Mouse (Mus musculus): ENCODE data around the gene Plcb1. TPM values are rescaled to one million over a fixed set of nuclear protein-coding genes. Genes with fewer than 3 reads are reported as not detected.

Plcb1 gene
- polyA plus RNA-seq, 1 experiment = 0.46 TPM

DNA sequence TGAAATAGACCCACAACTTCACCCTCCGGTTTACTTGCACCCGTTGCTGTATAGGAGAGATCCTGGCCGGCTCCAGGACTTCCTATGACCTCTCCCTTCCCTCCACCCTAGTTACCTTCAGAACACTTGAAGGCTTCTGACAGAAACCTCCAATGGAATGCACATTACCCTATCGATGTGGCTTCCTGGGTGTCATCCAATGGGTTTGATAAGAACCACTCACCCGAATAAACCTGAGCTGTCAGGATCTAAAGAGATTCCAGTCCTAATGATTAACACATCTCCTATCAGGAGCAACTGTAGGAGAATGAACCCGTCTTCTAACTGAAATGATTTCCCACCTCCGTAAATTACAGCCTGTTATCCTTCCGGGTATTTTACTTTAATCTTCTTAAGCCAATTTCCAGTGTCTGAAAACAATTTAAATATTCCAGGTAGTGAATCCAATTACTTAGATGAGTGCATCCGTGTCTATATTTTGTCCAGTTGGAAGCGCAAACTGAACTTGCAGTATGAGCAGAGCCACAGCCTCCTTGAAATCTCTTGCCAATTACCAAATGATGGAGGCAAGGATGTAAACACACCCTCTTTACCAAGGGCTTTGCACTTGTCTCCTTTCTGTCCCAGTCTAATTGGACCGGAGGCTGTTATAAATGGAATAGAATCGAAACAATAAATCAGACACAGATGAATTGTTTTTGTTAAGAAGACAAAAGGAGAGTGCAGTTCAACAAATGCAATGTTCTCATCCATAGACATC, 1.6 kb downstream of the Plcb1 start:
- TF ChIP-seq GATA1 (IDR thresholded peaks at IDR 0.05; ENCODE audit: borderline replicate concordance, low read length) = no peak
- TF ChIP-seq FLI1 (IDR thresholded peaks at IDR 0.05; ENCODE audit: low read length) = no peak
- peaks cover 4% of the 10 kb centered on the region for H3K9me3 ChIP-seq

DNA sequence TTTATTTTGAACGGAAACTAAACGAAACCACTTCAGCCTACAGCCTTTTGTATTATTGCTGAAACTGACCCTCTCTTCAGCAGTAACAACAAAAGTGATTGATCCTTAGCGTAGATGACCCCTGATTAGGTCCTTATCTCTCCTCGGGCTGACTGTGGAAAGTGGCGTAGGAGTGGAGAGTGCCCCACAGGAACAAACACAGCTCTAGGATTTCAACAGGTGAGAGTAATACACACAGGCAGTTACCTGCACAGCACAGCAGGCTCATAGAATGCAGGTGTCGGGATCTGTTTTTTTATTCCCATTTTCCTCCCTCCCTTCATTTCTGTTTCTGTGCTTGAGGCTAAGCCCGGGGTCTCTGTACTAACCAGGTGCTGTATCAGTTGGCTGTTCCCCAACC, 7.1 kb downstream of the Plcb1 start:
- Histone ChIP-seq H3K4me1 (peaks cover 15% of the 10 kb centered on the region), H3K27me3 (replicated peaks) (peaks cover 1% of the 10 kb centered on the region), H3K9me3 (peaks cover 4% of the 10 kb centered on the region), H3K4me3 (replicated peaks) (no peak overlapping the region), H3K36me3 (replicated peaks; ENCODE audit: low read length) (peaks cover 3% of the 10 kb centered on the region)
- TF ChIP-seq GATA1 (IDR thresholded peaks at IDR 0.05; ENCODE audit: borderline replicate concordance, low read length) (no peak), FLI1 (IDR thresholded peaks at IDR 0.05; ENCODE audit: low read length) (no peak)

More for the DNA sequence above, 1.6 kb downstream of the Plcb1 start:
- Histone ChIP-seq H3K4me3 (replicated peaks) (no peak overlapping the region), H3K4me1 (peaks cover 19% of the 10 kb centered on the region), H3K36me3 (replicated peaks; ENCODE audit: low read length) (peaks cover 3% of the 10 kb centered on the region), H3K27me3 (replicated peaks) (peaks cover 26% of the 10 kb centered on the region)

DNA sequence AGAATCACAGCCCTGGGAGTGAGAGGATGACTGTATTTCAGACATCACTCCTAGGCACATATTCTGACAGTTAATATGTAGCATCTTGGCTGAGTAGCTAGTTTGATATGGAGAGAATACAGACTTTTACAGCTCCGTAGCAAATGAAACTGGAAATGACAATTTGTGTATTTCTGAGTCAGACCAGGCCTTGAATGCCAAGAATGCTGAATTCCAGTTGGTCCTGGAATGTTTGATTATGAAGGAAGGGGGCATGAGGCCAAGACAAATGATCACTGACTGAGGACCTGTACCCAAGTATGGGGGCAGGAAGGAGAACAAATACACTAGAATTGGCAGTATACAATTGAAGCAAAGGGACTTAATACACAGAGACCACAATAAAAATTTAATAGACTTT, 14.4 kb downstream of the Plcb1 start:
- Histone ChIP-seq H3K27me3 (replicated peaks) (no peaks in the 10 kb centered on the region), H3K4me1 (peaks cover 18% of the 10 kb centered on the region), H3K4me3 (replicated peaks) (no peak overlapping the region), H3K9me3 (no peaks in the 10 kb centered on the region), H3K36me3 (replicated peaks; ENCODE audit: low read length) (no peaks in the 10 kb centered on the region)
- TF ChIP-seq GATA1 (IDR thresholded peaks at IDR 0.05; ENCODE audit: borderline replicate concordance, low read length) = no peak
- no peak for TF ChIP-seq FLI1 (IDR thresholded peaks at IDR 0.05; ENCODE audit: low read length)

DNA sequence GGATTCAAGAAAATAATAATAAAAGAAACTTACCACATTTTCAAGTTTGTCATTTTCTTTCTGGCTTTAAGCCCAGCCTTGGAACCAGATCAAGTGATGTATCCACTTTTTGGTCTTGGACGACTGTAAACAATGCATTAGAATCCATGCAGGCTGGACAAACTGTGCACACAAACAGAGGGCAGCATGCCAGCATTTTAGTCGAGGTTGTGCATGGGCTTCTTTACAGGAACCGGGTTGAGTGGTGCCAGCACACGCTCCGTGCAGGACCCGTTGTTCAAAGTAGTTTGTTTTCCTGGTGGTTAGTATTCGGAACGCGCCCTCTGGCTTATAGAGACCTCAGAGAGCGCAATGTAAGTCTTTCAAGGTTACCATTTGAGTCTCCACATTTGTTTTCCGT, 30.5 kb downstream of the Plcb1 start:
- Histone ChIP-seq H3K9me3 (no peaks in the 10 kb centered on the region), H3K4me3 (replicated peaks) (no peak overlapping the region), H3K27me3 (replicated peaks) (no peaks in the 10 kb centered on the region), H3K36me3 (replicated peaks; ENCODE audit: low read length) (no peaks in the 10 kb centered on the region), H3K4me1 (0 out of 2 replicates have a peak, but pooled peaks cover 4% of the 10 kb centered on the region)
- TF ChIP-seq GATA1 (IDR thresholded peaks at IDR 0.05; ENCODE audit: borderline replicate concordance, low read length) (no peak), FLI1 (IDR thresholded peaks at IDR 0.05; ENCODE audit: low read length) (no peak)

DNA sequence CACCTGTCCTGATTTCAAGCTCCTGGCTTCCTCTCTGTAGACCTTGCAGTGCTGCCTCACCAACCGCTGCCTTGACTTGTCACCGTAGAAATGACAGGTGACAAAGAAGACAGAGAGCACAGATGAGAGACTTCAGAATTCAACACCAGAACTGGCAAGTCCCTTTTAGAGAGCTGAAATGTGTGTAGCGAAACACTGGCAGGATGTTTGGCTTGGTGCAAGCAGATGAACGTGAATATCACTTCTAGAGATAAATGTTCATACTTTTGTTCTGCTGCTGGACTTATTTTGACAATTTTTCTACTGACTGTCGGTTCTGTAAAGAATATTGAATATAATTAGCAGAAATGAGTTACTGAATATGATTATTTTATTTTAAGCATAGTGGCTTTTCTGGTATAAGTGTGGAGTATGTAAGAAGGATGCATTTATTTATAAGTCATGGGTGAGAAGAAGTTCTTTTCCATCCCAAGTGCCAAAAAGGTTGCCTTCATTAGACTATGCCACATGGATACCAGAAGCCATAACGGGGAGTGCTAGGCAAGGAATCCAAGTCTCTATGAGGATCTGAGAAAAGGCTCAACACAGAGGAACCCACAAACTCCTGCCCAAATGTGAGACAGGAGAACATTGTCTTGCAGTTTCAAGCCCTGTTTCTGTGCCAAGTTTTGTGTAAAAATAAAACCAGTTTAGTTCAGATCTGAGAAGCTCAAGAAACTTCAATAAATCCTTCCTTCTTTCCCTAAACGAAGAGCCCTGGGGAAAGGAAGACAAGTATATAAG, 31.4 kb downstream of the Plcb1 start:
- no peaks in the 10 kb centered on the region for H3K27me3 ChIP-seq (replicated peaks)

DNA sequence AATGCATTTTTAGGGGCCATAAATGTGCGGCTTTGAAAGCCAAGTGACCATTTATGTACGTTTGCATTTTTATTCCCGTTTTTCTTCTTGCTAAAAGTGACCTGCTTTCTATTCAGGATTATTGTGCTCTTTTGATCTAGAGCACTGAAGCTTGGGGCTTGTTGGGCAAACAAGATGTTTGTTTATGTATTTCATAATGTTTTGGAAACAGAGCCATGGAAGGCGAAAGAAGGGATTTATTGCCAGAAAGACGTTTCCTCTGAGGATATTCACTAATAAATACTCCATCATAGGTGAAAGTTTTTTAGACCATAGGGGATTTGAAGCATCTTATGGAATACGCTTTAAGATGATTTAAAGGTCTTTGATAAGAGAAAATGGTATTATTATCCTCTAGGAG, 35.3 kb downstream of the Plcb1 start:
- H3K36me3 ChIP-seq (replicated peaks; ENCODE audit: low read length) = no peaks in the 10 kb centered on the region
- H3K9me3 ChIP-seq = no peaks in the 10 kb centered on the region
- peaks cover 7% of the 10 kb centered on the region; the same call in 1 of the 2 replicates for H3K4me1 ChIP-seq
- H3K27me3 ChIP-seq (replicated peaks) = no peaks in the 10 kb centered on the region
- H3K4me3 ChIP-seq (replicated peaks) = no peak overlapping the region
- TF ChIP-seq FLI1 (IDR thresholded peaks at IDR 0.05; ENCODE audit: low read length) (no peak), GATA1 (IDR thresholded peaks at IDR 0.05; ENCODE audit: borderline replicate concordance, low read length) (no peak)

More for the DNA sequence above, 31.4 kb downstream of the Plcb1 start:
- TF ChIP-seq GATA1 (IDR thresholded peaks at IDR 0.05; ENCODE audit: borderline replicate concordance, low read length) = no peak
- no peak for TF ChIP-seq FLI1 (IDR thresholded peaks at IDR 0.05; ENCODE audit: low read length)
- H3K4me1 ChIP-seq = 0 out of 2 replicates have a peak, but pooled peaks cover 4% of the 10 kb centered on the region
- no peak overlapping the region for H3K4me3 ChIP-seq (replicated peaks)
- H3K36me3 ChIP-seq (replicated peaks; ENCODE audit: low read length) = no peaks in the 10 kb centered on the region
- no peaks in the 10 kb centered on the region for H3K9me3 ChIP-seq

DNA sequence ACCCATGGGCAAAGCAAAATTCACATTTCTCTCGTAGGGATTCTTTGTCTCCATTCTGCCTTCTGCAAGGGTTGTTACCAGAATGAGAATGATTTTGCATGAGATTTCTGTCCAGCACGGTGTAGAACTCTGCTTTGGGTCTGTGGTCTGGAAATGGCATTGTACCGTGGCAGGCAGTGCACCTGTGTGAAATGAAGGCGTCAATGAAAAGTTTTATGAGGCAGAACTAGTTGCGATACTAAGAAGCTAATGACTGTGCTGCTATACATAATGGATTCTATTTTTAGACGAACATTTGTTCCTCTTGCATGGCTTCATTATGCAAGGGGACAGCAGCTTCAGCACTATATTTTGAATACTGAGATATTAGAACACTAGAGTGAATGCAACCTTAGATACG, 39.8 kb downstream of the Plcb1 start:
- Histone ChIP-seq H3K4me3 (replicated peaks) (no peak overlapping the region), H3K27me3 (replicated peaks) (no peaks in the 10 kb centered on the region), H3K4me1 (peaks cover 6% of the 10 kb centered on the region; the same call in 1 of the 2 replicates), H3K9me3 (no peaks in the 10 kb centered on the region), H3K36me3 (replicated peaks; ENCODE audit: low read length) (no peaks in the 10 kb centered on the region)
- no peak for TF ChIP-seq GATA1 (IDR thresholded peaks at IDR 0.05; ENCODE audit: borderline replicate concordance, low read length)
- TF ChIP-seq FLI1 (IDR thresholded peaks at IDR 0.05; ENCODE audit: low read length) = no peak

DNA sequence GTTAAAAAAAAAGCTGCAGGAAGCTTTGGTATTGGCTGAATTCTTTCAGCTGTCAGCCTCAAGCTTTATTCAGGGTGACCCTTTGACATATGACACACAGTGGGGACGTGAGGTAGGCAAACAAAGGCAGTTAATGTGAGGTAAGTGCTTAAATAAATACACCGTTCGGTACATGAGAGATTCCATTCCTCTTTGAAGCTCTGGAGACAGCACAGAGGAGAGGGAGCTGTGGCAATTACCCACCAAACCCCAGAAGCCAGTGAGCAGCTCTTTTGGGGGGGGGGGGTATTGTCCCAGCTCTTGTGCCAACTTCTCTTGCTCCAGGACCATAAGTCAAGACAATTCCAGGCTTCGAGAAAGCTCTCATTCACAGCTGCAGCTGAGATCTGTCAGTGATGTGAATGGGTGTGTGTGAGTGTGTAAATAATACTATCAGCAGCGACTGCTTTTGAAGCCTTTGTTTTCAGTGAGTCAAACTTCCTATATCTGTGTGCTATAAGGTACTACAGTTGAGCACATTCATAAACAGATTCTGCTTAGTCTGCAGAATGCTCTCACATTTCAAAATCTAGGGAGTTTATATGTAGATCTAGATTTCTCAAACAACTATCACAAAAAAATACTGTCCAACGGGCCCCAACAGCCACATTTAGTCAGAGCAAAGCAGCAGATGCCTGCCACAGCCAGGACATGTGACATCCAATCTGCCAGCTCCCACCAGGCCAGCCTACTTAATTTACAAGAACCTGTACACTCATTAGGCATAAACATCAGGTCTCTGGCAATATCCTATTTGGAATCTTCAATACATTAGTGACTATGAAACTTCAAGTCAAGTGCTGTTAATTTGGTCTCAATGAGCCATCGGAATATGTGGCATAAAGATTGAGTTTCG, 40.5 kb downstream of the Plcb1 start:
- H3K4me1 ChIP-seq = peaks cover 6% of the 10 kb centered on the region; the same call in 1 of the 2 replicates

DNA sequence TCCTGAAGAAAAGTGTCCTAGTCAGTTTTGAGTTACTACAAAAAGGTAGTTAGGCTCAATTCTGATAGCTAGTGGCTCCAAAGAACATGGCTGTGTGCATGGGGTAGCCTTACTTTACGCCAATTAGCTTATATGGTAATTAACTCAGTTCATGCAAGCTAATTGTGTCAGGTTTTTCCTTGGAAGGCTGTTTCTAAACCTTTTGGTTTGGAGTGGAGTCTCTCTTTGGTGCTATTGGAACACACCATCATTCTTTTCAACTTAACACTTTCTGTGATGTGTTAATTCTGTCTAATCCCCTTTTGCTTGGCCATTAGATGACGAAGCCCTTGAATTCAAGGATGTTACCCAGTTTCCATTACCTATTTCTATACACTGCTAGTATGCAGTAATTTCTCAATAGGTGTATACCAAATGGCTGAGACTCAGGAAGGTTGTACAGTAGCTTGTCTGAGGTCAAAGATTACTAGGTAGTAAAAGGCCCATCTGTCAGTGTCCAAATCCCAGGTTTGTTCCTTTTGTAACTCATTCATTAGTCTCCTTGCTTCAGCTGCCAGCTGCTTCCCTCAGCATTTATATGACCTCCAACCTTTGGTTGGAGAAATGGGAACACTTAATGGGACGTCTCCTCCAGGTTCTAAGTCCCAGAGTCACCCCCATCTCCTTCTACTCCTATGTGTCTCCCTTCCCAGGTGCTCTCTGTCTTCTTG, 42.1 kb downstream of the Plcb1 start:
- Histone ChIP-seq H3K4me1 (peaks cover 14% of the 10 kb centered on the region), H3K27me3 (replicated peaks) (no peaks in the 10 kb centered on the region), H3K36me3 (replicated peaks; ENCODE audit: low read length) (no peaks in the 10 kb centered on the region), H3K4me3 (replicated peaks) (no peak overlapping the region), H3K9me3 (no peaks in the 10 kb centered on the region)
- no peak for TF ChIP-seq FLI1 (IDR thresholded peaks at IDR 0.05; ENCODE audit: low read length)
- no peak for TF ChIP-seq GATA1 (IDR thresholded peaks at IDR 0.05; ENCODE audit: borderline replicate concordance, low read length)

More for the DNA sequence above, 40.5 kb downstream of the Plcb1 start:
- H3K36me3 ChIP-seq (replicated peaks; ENCODE audit: low read length) = no peaks in the 10 kb centered on the region
- no peaks in the 10 kb centered on the region for H3K27me3 ChIP-seq (replicated peaks)
- H3K9me3 ChIP-seq = no peaks in the 10 kb centered on the region
- H3K4me3 ChIP-seq (replicated peaks) = no peak overlapping the region
- TF ChIP-seq FLI1 (IDR thresholded peaks at IDR 0.05; ENCODE audit: low read length) (no peak), GATA1 (IDR thresholded peaks at IDR 0.05; ENCODE audit: borderline replicate concordance, low read length) (no peak)

All from megakaryocyte, embryonic 14.5 days (primary cell).